Mouse (Mus musculus) T-cell, adult 2 months (primary cell): Measurements from ENCODE around the gene Olfr1199.

Experiments used
- DNase-seq: peaks from one replicate; pipeline ENCODE4 v3.0.0; 2022; ENCODE audit warnings: low spot score

Olfr1199 gene

DNA sequence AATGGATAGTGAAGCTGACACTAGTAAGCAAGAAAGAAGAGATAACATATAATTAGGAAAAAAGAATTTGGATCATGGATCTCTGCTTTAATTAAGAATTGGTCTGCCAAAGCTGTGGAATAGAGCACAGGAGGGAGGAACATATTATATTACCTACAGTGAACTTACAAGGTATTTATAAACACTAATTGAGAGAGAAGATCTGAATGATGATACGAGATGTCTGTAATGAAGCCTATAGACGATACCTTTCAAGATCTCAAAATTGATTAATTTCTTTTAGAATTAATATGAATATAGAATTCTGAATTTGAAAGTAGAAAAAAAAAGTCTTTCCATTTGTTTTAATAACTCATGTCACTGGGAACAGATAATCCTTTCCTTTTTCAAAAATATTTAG is at the start of gene Olfr1199:
TSS of gene Olfr1199 (minus strand) at position 101 of the 400 bp plus-strand sequence.
- DNase-seq = no peak

GRCm38 (mm10) chr2:88792736-88793135 is 32.5 kb upstream of the Olfr1199 start, which contains the start of gene Olfr1201:
TSS of gene Olfr1201 (plus strand) at chr2:88793036.
- no peak for DNase-seq

- no peak for DNase-seq
Measured at GRCm38 (mm10) chr2:88770388-88770787, 10.1 kb upstream of the Olfr1199 start, which contains the start of gene Olfr1200. TSS of gene Olfr1200 (minus strand) at chr2:88770488.

- no peak for DNase-seq
Measured at GRCm38 (mm10) chr2:88751270-88751669, 9.0 kb downstream of the Olfr1199 start, which contains the start of gene Olfr1198. TSS of gene Olfr1198 (minus strand) at chr2:88751370.

DNA sequence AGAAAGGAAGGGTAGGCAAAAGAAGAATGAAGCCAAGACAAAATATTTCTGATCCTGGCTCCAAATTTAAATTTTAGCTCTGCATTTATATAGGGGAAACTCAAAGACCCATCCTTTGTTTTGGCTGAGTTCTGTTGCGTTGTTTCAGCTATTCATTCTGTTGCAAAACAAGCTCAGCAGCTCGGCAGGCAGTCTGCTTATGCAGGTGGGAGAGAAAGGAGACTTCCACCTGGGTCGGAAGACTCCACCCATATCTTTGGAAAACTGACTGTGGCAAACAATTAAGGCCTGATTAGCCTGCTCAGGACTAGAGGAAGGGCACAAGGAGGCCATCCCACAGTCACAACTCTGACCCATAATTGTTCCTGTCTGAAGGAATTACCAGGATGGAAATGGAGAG is 16.9 kb downstream of the Olfr1199 start:
- no peak for DNase-seq

GRCm38 (mm10) chr2:88732266-88732665 is 28.0 kb downstream of the Olfr1199 start, which contains the start of gene Olfr1197:
TSS of gene Olfr1197 (minus strand) at chr2:88732366.
- no peak for DNase-seq

DNA sequence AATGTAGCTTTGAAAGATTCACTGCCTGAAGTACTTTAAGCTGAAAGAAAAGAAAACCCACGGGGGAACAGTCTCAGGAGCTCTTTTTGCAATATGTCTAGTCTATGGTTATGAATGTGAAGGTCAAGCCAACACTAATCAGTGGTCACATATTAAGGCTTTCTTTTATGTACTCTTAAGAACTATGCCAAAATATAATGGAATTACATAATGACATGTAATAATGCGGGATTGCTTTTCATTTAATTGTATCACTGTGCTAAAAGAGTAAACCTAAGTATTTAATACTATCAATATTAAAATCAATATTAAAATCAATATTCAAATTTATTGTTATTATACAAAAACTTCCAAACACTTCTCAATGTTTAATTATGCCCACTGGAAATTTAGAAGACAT is 55.8 kb downstream of the Olfr1199 start, which contains the start of gene Olfr1196:
TSS of gene Olfr1196 (minus strand) at position 101 of the 400 bp plus-strand sequence.
- no peak for DNase-seq
